Mouse (Mus musculus) forebrain, embryonic 16.5 days (tissue): ENCODE measurements around the gene Slc16a13. TPM values are rescaled to one million over a fixed set of nuclear protein-coding genes. Genes with fewer than 3 reads are reported as not detected.
A peak's percentile ranks its signal among the peaks of the same experiment; 100 is the strongest.

Experiments used
- ATAC-seq: fragments of 200-750 bp; cut with Nextera tagmentation; 2 replicates; pipeline ENCODE4 v1.8.0; 2017; ENCODE audit warnings: mild to moderate bottlenecking, moderate library complexity
- H3K27ac ChIP-seq: fragments of 300-500 bp; sonication (generic); 2 replicates; pipeline ENCODE4 v1.5.1; 2014; ENCODE audit warnings: low read length, control low read depth
- H3K27me3 ChIP-seq: fragments of 300-500 bp; sonication (generic); replicated peaks from 2 replicates; pipeline ENCODE4 v1.6.1; 2014; ENCODE audit warnings: low read length; ENCODE audit not compliant: control insufficient read depth, insufficient read depth
- H3K36me3 ChIP-seq: fragments of 300-500 bp; sonication (generic); 2 replicates; pipeline ENCODE4 v1.6.1; 2014; ENCODE audit not compliant: control insufficient read depth, insufficient read depth
- H3K4me1 ChIP-seq: fragments of 300-500 bp; sonication (generic); replicated peaks from 2 replicates; pipeline ENCODE4 v1.6.1; 2014; ENCODE audit warnings: low read length; ENCODE audit not compliant: control insufficient read depth, insufficient read depth
- H3K4me2 ChIP-seq: fragments of 300-500 bp; sonication (generic); 2 replicates; pipeline ENCODE4 v1.6.1; 2014; ENCODE audit warnings: mild to moderate bottlenecking, low read length, control low read depth
- H3K4me3 ChIP-seq: fragments of 300-500 bp; sonication (generic); replicated peaks from 2 replicates; pipeline ENCODE4 v1.5.1; 2014; ENCODE audit warnings: mild to moderate bottlenecking, low read length, control low read depth
- H3K9ac ChIP-seq: fragments of 300-500 bp; sonication (generic); replicated peaks from 2 replicates; pipeline ENCODE4 v1.6.1; 2014; ENCODE audit warnings: low read depth, low read length, control low read depth
- H3K9me3 ChIP-seq: fragments of 300-500 bp; sonication (generic); 2 replicates; pipeline ENCODE4 v1.6.1; 2016; ENCODE audit warnings: low read length; ENCODE audit not compliant: control insufficient read depth
- WGBS: fragments of 180-500 bp; shearing (Covaris S2); extraction: QIAGEN DNeasy Blood & Tissue Kit; methylation state at CpG from one replicate; pipeline ENCODE4 v1.1.7; 2014; 5-methylcytosine and 5-hydroxymethylcytosine counted together
- polyA plus RNA-seq: library from polyadenylated mRNA; unstranded; fragments of >200 nt; fragmentation: Nextera tagmentation; extraction: Ambion mirVana; gene quantifications from 2 replicates; pipeline ENCODE4 v1.2.1, GENCODE M21; 2015

Gene Slc16a13
- polyA plus RNA-seq, 1 experiment from 2014 or later: 14.8 TPM

- Histone ChIP-seq H3K4me3 (peak overlapping the region; percentile 35), H3K9ac (peak overlapping the region; percentile 50), H3K9me3 (no peaks in the 10 kb centered on the region), H3K4me1 (peaks cover 45% of the 10 kb centered on the region), H3K4me2 (peak overlapping the region; percentile 59), H3K27me3 (peaks cover 28% of the 10 kb centered on the region), H3K36me3 (no peaks in the 10 kb centered on the region), H3K27ac (no peak overlapping the region)
- ATAC-seq: no peak
- 20% methylated on average over 27 of the region's 27 CpGs for WGBS
These were observed 5.1 kb upstream of the Slc16a13 start for GRCm38 (mm10) chr11:70225798-70226601.

- no peak for ATAC-seq
- Histone ChIP-seq H3K4me3 (no peak overlapping the region), H3K4me1 (peaks cover 44% of the 10 kb centered on the region), H3K9ac (no peak overlapping the region), H3K36me3 (no peaks in the 10 kb centered on the region), H3K27me3 (peaks cover 9% of the 10 kb centered on the region), H3K4me2 (no peak overlapping the region), H3K27ac (no peak overlapping the region), H3K9me3 (no peaks in the 10 kb centered on the region)
- 92% methylated on average over 9 of the region's 9 CpGs for WGBS
These were observed 2.9 kb upstream of the Slc16a13 start for GRCm38 (mm10) chr11:70223724-70224123.

- 10% methylated on average over 14 of the region's 14 CpGs for WGBS
- Histone ChIP-seq H3K27ac (peak overlapping the region; percentile 79), H3K4me2 (peak overlapping the region; percentile 84), H3K27me3 (peaks cover 4% of the 10 kb centered on the region), H3K9me3 (no peaks in the 10 kb centered on the region), H3K4me1 (peaks cover 36% of the 10 kb centered on the region), H3K9ac (peak overlapping the region; percentile 80), H3K36me3 (peaks cover 4% of the 10 kb centered on the region; the same call in 1 of the 2 replicates), H3K4me3 (peak overlapping the region; percentile 68)
- no peak for ATAC-seq
These were observed 988 bp upstream of the Slc16a13 start for GRCm38 (mm10) chr11:70221603-70222500.

GRCm38 (mm10) chr11:70220323-70220722 is 541 bp downstream of the Slc16a13 start:
- peaks cover 15% of the 10 kb centered on the region for H3K27me3 ChIP-seq
- H3K4me3 ChIP-seq: peak overlapping the region; percentile 68
- peak overlapping the region; percentile 84 for H3K4me2 ChIP-seq
- peaks cover 28% of the 10 kb centered on the region for H3K4me1 ChIP-seq
- under 1% methylated on average over 24 of the region's 24 CpGs for WGBS
- H3K9ac ChIP-seq: peak overlapping the region; percentile 80
- H3K36me3 ChIP-seq: peaks cover 4% of the 10 kb centered on the region; the same call in 1 of the 2 replicates
- H3K27ac ChIP-seq: peak overlapping the region; percentile 91
- no peaks in the 10 kb centered on the region for H3K9me3 ChIP-seq
- no peak for ATAC-seq

- no peaks in the 10 kb centered on the region for H3K9me3 ChIP-seq
- H3K4me3 ChIP-seq: peak overlapping the region; percentile 68
- 60% methylated on average over 7 of the region's 7 CpGs for WGBS
- peak overlapping the region; percentile 84 for H3K4me2 ChIP-seq
- peak overlapping the region; percentile 80 for H3K9ac ChIP-seq
- peaks cover 20% of the 10 kb centered on the region for H3K27me3 ChIP-seq
- H3K4me1 ChIP-seq: peaks cover 29% of the 10 kb centered on the region
- no peak for ATAC-seq
- H3K36me3 ChIP-seq: peaks cover 4% of the 10 kb centered on the region; the same call in 1 of the 2 replicates
- H3K27ac ChIP-seq: peak overlapping the region; percentile 91
These were observed 991 bp downstream of the Slc16a13 start for GRCm38 (mm10) chr11:70219873-70220272.

- peaks cover 39% of the 10 kb centered on the region for H3K4me1 ChIP-seq
- H3K9me3 ChIP-seq: no peaks in the 10 kb centered on the region
- WGBS: 91% methylated on average over 15 of the region's 15 CpGs
- H3K36me3 ChIP-seq: peaks cover 4% of the 10 kb centered on the region; the same call in 1 of the 2 replicates
- H3K4me3 ChIP-seq: 0 out of 2 replicates have a peak overlapping the region, but pooled peaks have one; percentile 68
- H3K9ac ChIP-seq: no peak overlapping the region
- ATAC-seq: no peak
- H3K27ac ChIP-seq: no peak overlapping the region
- H3K4me2 ChIP-seq: peak overlapping the region; percentile 84
- H3K27me3 ChIP-seq: peaks cover 29% of the 10 kb centered on the region
These were observed 2.0 kb downstream of the Slc16a13 start for GRCm38 (mm10) chr11:70218741-70219470.

- H3K9ac ChIP-seq: no peak overlapping the region
- no peak overlapping the region for H3K4me3 ChIP-seq
- no peak overlapping the region for H3K27ac ChIP-seq
- H3K27me3 ChIP-seq: peaks cover 36% of the 10 kb centered on the region
- H3K4me1 ChIP-seq: peaks cover 44% of the 10 kb centered on the region
- WGBS: 92% methylated on average over 4 of the region's 4 CpGs
- no peak overlapping the region for H3K4me2 ChIP-seq
- peaks cover 4% of the 10 kb centered on the region; the same call in 1 of the 2 replicates for H3K36me3 ChIP-seq
- no peaks in the 10 kb centered on the region for H3K9me3 ChIP-seq
- no peak for ATAC-seq
These were observed 2.8 kb downstream of the Slc16a13 start for GRCm38 (mm10) chr11:70218039-70218438.

GRCm38 (mm10) chr11:70216103-70216502 is 4.8 kb downstream of the Slc16a13 start:
- Histone ChIP-seq H3K4me1 (peaks cover 35% of the 10 kb centered on the region), H3K36me3 (peaks cover 4% of the 10 kb centered on the region; the same call in 1 of the 2 replicates), H3K4me3 (no peak overlapping the region), H3K9ac (no peak overlapping the region), H3K27ac (no peak overlapping the region), H3K4me2 (no peak overlapping the region), H3K27me3 (peaks cover 44% of the 10 kb centered on the region), H3K9me3 (no peaks in the 10 kb centered on the region)
- ATAC-seq: no peak
- 69% methylated on average over 3 of the region's 3 CpGs for WGBS
